Mouse (Mus musculus) intestine, embryonic 16.5 days (tissue): ENCODE data around the gene Gpr19. TPM values are rescaled to one million over a fixed set of nuclear protein-coding genes. Genes with fewer than 3 reads are reported as not detected.

Experiments
- ATAC-seq: fragments of 200-750 bp; cut with Nextera tagmentation; 2 replicates; pipeline ENCODE4 v1.8.0; 2017; ENCODE audit warnings: moderate TSS enrichment, moderate library complexity
- H3K27ac ChIP-seq: fragments of 300-500 bp; sonication (generic); 2 replicates; pipeline ENCODE4 v1.5.1; 2014; ENCODE audit warnings: mild to moderate bottlenecking, low read length
- H3K27me3 ChIP-seq: fragments of 300-500 bp; sonication (generic); replicated peaks from 2 replicates; pipeline ENCODE4 v1.6.1; 2014; ENCODE audit warnings: low read length, control low read depth, mixed read lengths; ENCODE audit not compliant: control insufficient read depth, insufficient read depth
- H3K36me3 ChIP-seq: fragments of 300-500 bp; sonication (generic); 2 replicates; pipeline ENCODE4 v1.6.1; 2014; ENCODE audit warnings: low read length, control low read depth; ENCODE audit not compliant: control insufficient read depth, insufficient read depth
- H3K4me1 ChIP-seq: fragments of 300-500 bp; sonication (generic); 2 replicates; pipeline ENCODE4 v1.6.1; 2014; ENCODE audit warnings: low read length, control low read depth, mixed read lengths; ENCODE audit not compliant: control insufficient read depth, insufficient read depth
- H3K4me2 ChIP-seq: fragments of 300-500 bp; sonication (generic); 2 replicates; pipeline ENCODE4 v1.6.1; 2014; ENCODE audit warnings: low read depth, low read length, control low read depth
- H3K4me3 ChIP-seq: fragments of 300-500 bp; sonication (generic); 2 replicates; pipeline ENCODE4 v1.5.1; 2014; ENCODE audit warnings: mild to moderate bottlenecking, low read length
- H3K9ac ChIP-seq: fragments of 300-500 bp; sonication (generic); 2 replicates; pipeline ENCODE4 v1.6.1; 2014; ENCODE audit warnings: low read depth, low read length
- H3K9me3 ChIP-seq: fragments of 300-500 bp; sonication (generic); 2 replicates; pipeline ENCODE4 v1.6.1; 2016; ENCODE audit warnings: low read length, control low read depth; ENCODE audit not compliant: control insufficient read depth
- whole genome bisulfite sequencing: fragments of 180-500 bp; shearing (Covaris S2); extraction: QIAGEN DNeasy Blood & Tissue Kit; methylation state at CpG from one replicate; pipeline ENCODE4 v1.1.7; 2014; 5-methylcytosine and 5-hydroxymethylcytosine counted together
- polyA plus RNA-seq: library from polyadenylated mRNA; unstranded; fragments of >200 nt; fragmentation: Nextera tagmentation; extraction: Ambion mirVana; gene quantifications from 2 replicates; pipeline ENCODE4 v1.2.1, GENCODE M21; 2015

Gpr19 gene
- polyA plus RNA-seq, 1 experiment from 2014 or later, result 9.5 TPM

DNA sequence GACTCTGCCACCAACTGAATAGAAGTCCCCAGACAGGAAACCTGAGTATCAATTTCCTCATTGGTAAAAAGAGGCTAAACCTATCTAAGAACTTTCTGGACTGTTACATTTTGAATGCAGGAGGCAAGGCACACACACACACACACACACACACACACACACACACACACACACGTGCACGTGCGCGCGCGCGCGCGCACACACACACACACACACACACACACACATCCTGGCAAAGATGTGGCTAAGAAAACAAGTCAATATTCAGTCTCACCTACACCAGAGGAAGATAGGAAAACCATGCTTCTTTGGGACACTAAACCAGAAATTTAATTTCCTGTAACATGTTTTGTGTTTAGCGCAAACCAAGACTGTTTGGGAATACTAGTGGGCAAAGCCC lies 20.4 kb upstream of the Gpr19 start:
- Histone ChIP-seq H3K27ac (no peak overlapping the region; the same call in 1 of the 2 replicates), H3K4me2 (no peak overlapping the region), H3K4me3 (no peak overlapping the region), H3K9ac (no peak overlapping the region), H3K9me3 (no peaks in the 10 kb centered on the region), H3K36me3 (no peaks in the 10 kb centered on the region), H3K27me3 (no peaks in the 10 kb centered on the region), H3K4me1 (peaks cover 27% of the 10 kb centered on the region)
- WGBS, result 92% methylated on average over 10 of the region's 10 CpGs
- no peak for ATAC-seq

DNA sequence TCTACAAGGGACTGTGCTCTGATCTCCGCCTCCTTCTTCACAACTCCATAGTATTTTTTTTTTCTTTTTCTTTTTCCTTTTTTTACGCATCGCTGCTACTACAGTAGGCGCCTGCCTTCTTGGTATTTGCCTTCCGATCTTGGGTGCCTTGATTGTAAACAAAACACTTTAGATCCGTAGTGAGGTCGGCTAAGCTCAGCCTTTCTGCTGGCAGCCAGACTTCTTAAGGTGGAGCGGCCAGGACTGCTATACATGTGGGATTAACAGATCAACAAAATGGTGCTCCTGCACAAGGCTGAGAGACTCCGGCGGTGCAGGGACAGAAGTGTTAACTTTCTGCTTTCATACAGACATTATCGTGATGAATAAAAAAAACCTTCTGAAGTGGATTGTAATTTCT lies 18.7 kb upstream of the Gpr19 start:
- 2% methylated on average over 11 of the region's 11 CpGs for WGBS
- H3K9ac ChIP-seq, result peak overlapping the region; percentile 68
- no peaks in the 10 kb centered on the region for H3K9me3 ChIP-seq
- H3K4me1 ChIP-seq, result peaks cover 17% of the 10 kb centered on the region
- H3K4me2 ChIP-seq, result peak overlapping the region; percentile 71
- no peaks in the 10 kb centered on the region for H3K27me3 ChIP-seq
- no peaks in the 10 kb centered on the region for H3K36me3 ChIP-seq
- no peak for ATAC-seq
- peak overlapping the region; percentile 56 for H3K4me3 ChIP-seq
- peak overlapping the region; percentile 66 for H3K27ac ChIP-seq

DNA sequence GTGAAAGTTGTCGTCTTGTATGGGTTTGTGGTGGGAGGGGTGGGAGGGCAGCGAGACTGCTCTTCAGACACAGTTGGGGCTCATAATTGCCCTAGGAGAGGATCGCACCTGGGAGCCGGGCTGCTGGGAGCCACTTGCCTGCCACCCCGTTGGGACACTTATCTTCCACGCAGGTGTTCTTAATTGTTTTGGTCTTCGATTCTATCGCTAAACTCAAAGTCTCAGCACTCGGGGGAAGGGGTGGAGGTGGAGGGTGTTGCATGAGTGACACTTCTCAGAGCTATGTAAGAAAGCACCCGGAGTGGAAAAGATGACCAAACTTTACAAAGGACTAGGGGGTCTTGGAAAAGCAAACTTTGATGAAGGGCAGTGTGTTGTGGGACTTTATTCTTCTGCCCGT lies 18.3 kb upstream of the Gpr19 start:
- WGBS, result under 1% methylated on average over 11 of the region's 11 CpGs
- H3K4me2 ChIP-seq, result peak overlapping the region; percentile 71
- H3K27ac ChIP-seq, result peak overlapping the region; percentile 66
- no peaks in the 10 kb centered on the region for H3K27me3 ChIP-seq
- H3K4me3 ChIP-seq, result peak overlapping the region; percentile 56
- H3K9me3 ChIP-seq, result no peaks in the 10 kb centered on the region
- H3K36me3 ChIP-seq, result no peaks in the 10 kb centered on the region
- peaks cover 15% of the 10 kb centered on the region for H3K4me1 ChIP-seq
- peak overlapping the region; percentile 68 for H3K9ac ChIP-seq
- no peak for ATAC-seq

DNA sequence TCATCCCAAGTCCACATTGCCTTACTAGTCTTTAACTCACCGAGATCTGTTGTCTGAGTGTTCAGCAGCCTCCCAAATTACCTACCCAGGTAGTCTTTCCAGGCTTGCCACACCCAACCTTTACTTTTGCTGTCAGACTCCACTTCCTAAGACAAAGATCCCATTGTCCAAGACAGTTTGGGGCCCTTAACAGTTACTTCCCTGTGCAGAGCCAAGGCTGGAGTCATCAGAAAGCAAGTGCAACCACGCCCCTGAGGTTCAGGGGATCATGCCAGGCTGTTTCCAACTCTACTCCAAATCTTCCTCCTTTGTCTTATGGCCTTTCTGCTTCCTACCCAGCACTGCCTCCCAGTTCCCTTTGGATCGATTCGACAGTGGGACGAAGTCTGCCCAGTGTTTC lies 16.1 kb upstream of the Gpr19 start:
- no peak overlapping the region for H3K4me2 ChIP-seq
- H3K4me3 ChIP-seq, result no peak overlapping the region
- no peaks in the 10 kb centered on the region for H3K9me3 ChIP-seq
- H3K27me3 ChIP-seq, result no peaks in the 10 kb centered on the region
- 79% methylated on average over 5 of the region's 5 CpGs for WGBS
- H3K27ac ChIP-seq, result no peak overlapping the region
- H3K36me3 ChIP-seq, result no peaks in the 10 kb centered on the region
- no peak overlapping the region for H3K9ac ChIP-seq
- peak; percentile 45 for ATAC-seq
- peaks cover 15% of the 10 kb centered on the region for H3K4me1 ChIP-seq

DNA sequence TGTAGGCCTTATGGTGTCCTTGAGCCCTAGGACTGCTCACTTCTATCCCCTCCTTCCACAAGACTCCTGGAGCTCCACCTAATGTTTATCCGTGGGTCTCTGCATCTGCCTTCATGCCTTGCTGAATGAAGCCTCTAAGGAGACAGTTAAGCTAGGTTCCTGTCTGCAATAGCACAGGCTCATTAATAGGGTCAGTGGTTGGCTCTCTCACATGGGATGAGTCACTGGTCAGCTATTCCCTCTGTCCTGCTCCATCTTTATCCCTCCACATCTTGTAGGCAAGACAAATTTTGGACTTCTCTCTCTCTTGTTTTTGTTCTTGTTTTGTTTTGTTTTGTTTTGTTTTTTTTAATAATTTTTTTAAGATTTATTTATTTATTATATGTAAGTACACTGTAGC lies 7.4 kb upstream of the Gpr19 start:
- H3K9me3 ChIP-seq, result no peaks in the 10 kb centered on the region
- 85% methylated on average over 1 of the region's 1 CpGs for WGBS
- no peak for ATAC-seq
- no peak overlapping the region for H3K4me2 ChIP-seq
- no peak overlapping the region for H3K27ac ChIP-seq
- no peaks in the 10 kb centered on the region for H3K36me3 ChIP-seq
- H3K9ac ChIP-seq, result no peak overlapping the region
- H3K4me3 ChIP-seq, result no peak overlapping the region
- no peaks in the 10 kb centered on the region for H3K4me1 ChIP-seq
- H3K27me3 ChIP-seq, result no peaks in the 10 kb centered on the region

DNA sequence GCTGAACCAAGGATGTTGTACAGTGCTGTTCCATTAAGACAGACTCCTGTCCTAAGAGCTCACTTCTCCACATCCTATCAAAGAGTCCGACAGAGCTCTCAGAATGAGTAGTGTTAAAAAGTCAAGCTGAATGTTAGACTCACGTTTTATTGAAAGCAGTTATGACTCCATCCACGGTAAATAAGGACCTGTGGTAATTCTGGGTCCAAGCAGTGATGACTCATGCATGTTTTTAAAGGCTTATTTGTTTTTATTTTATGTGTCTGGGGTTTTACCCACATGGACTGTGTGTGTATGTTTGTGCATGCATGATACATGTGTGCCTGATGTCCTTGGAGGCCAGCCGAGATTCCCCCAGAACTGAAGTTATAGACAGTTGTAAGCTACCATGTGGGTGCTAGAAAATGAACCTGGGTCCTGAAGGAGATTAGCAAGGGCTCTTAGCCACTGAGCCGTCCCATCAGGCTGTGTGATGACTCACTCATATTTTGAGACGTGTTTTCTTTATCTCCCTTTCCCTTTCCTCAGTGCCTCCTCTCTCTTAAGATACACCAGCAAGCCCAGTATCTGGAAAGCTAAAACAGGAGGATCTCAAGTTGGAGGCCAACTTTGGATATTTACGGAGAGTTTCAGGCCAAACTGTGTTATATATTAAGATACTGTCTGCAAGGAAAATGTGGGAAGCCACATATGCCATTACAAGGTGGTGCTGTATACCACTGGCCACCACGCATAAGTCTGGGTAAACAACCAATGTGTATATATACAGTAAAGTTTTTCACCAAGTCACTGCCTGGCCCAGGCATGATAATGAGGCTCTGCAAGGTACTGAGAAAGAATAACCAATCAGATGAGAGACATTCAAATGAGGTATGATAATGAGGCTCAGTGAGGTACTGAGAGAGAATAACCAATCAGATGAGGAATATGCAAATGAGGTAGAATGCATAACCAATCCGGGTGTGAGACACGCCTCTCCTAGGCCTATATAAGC lies 5.8 kb upstream of the Gpr19 start:
- WGBS, result 86% methylated on average over 10 of the region's 10 CpGs
- no peak overlapping the region for H3K9ac ChIP-seq

DNA sequence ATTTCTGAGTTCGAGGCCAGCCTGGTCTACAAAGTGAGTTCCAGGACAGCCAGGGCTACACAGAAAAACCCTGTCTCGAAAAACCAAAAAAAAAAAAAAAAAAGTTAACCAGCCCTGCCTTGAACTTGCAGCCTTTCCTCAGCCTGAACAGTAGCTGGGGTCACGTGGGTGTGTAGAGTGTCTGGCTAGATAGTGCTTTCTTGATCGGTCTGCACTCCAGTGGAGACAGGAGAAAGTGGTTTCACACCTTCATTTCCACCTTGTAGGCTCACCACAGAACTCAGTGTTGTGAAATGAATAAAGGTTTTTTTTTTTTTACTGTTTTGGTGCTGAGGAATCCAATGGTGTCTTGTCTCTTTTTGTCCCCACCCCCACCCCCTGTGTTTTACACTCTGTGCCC lies 5.0 kb upstream of the Gpr19 start:
- WGBS, result 81% methylated on average over 4 of the region's 4 CpGs
- no peak for ATAC-seq

More for the DNA sequence above, 5.8 kb upstream of the Gpr19 start:
- no peaks in the 10 kb centered on the region for H3K9me3 ChIP-seq
- no peak overlapping the region for H3K4me3 ChIP-seq
- no peaks in the 10 kb centered on the region for H3K36me3 ChIP-seq
- H3K4me1 ChIP-seq, result no peaks in the 10 kb centered on the region; the same call in 1 of the 2 replicates
- no peak for ATAC-seq
- H3K4me2 ChIP-seq, result no peak overlapping the region
- no peak overlapping the region for H3K27ac ChIP-seq
- no peaks in the 10 kb centered on the region for H3K27me3 ChIP-seq

DNA sequence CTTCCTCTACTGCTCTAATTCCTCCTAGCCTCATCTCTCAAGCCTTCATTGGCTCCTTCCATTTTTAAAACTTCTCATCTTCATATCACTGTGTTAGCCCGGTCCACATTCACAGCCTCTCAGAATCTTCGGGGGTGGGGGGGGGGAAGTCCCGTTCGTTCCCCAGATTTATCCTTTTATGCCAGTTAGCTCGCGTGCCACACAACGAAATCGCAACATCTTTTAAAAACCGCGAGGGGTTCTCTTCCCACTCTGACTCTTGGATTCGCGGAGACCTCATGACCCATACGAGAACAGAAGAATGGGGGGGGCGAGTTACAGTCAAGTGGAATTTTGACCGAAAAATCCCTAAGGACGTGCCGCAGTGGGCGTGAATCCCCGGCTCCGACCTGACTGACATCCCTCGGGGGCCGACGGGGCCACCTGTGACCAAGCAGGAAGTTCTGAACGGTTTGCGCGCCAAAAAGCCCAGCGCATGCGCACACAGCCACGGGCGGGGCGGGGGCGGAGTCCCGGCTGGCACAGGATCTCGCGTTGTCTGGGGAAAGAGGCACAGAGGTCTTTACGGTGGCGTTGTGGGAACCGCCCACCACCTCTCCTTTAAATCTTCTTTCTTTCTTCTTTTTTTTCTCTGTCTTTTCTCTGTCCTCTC lies 809 bp downstream of the Gpr19 start:
- Histone ChIP-seq H3K4me1 (peaks cover 4% of the 10 kb centered on the region), H3K4me2 (peak overlapping the region; percentile 71), H3K9ac (peak overlapping the region; percentile 94), H3K36me3 (no peaks in the 10 kb centered on the region), H3K9me3 (no peaks in the 10 kb centered on the region), H3K4me3 (peak overlapping the region; percentile 70), H3K27me3 (no peaks in the 10 kb centered on the region), H3K27ac (peak overlapping the region; percentile 100)
- peak; percentile 93 for ATAC-seq
- under 1% methylated on average over 38 of the region's 38 CpGs for WGBS

More for the DNA sequence above, 5.0 kb upstream of the Gpr19 start:
- Histone ChIP-seq H3K4me2 (no peak overlapping the region), H3K4me3 (no peak overlapping the region), H3K27ac (no peak overlapping the region), H3K36me3 (no peaks in the 10 kb centered on the region), H3K9ac (no peak overlapping the region), H3K9me3 (no peaks in the 10 kb centered on the region), H3K27me3 (no peaks in the 10 kb centered on the region), H3K4me1 (no peaks in the 10 kb centered on the region; the same call in 1 of the 2 replicates)

DNA sequence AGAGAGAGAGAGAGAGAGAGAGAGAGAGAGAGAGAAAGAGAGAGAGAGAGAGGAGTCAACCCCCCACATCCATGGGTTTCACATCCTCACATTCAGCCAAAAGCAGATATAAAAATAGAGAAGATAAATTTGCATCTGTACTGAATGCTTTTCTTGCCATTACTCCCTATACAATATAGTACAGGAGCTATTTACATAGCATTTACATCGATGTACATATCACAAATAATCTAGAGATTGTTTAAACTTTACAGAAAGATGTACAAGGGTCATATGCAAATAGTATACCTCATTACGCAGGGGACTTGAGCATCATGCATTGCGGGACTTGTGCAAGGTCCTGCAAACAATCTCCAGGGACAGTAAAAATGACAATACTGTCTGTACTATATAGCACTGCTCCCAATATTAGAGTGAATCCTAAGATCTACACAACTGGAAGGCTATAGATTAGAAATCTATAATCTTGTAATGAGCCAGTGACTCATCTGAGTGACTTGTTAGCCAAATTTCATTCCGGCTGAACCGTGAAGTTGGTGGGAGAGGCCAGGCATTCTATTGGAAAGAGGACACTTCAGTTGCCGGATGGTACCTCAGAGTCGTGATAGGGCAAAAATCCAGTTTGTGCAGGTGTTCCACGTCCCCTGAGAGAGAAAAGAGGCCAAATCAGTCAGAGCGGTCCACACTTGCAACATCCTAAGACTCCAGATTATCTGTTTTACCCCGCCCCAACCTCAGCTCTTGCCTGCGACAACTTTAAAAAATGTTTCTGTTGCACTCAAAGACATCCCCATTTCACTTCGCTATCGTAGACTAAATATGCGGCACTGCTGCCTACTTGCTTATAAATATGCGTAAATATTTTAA lies 1.6 kb downstream of the Gpr19 start:
- 40% methylated on average over 15 of the region's 15 CpGs for WGBS
- peak overlapping the region; percentile 70 for H3K4me3 ChIP-seq
- H3K9ac ChIP-seq, result peak overlapping the region; percentile 94
- H3K27me3 ChIP-seq, result no peaks in the 10 kb centered on the region
- ATAC-seq, result no peak
- no peak overlapping the region for H3K27ac ChIP-seq
- peaks cover 4% of the 10 kb centered on the region for H3K4me1 ChIP-seq
- no peaks in the 10 kb centered on the region for H3K36me3 ChIP-seq
- H3K9me3 ChIP-seq, result no peaks in the 10 kb centered on the region
- peak overlapping the region; percentile 71 for H3K4me2 ChIP-seq
